Mouse (Mus musculus) induced T-regulatory cell, adult 2 months (primary cell): Measurements from ENCODE around the gene Vcp.

ENCODE experiments used
- DNase-seq: peaks from one replicate; pipeline ENCODE4 v3.0.0-alpha.2; 2012; ENCODE audit warnings: low read depth

The Vcp gene

DNA sequence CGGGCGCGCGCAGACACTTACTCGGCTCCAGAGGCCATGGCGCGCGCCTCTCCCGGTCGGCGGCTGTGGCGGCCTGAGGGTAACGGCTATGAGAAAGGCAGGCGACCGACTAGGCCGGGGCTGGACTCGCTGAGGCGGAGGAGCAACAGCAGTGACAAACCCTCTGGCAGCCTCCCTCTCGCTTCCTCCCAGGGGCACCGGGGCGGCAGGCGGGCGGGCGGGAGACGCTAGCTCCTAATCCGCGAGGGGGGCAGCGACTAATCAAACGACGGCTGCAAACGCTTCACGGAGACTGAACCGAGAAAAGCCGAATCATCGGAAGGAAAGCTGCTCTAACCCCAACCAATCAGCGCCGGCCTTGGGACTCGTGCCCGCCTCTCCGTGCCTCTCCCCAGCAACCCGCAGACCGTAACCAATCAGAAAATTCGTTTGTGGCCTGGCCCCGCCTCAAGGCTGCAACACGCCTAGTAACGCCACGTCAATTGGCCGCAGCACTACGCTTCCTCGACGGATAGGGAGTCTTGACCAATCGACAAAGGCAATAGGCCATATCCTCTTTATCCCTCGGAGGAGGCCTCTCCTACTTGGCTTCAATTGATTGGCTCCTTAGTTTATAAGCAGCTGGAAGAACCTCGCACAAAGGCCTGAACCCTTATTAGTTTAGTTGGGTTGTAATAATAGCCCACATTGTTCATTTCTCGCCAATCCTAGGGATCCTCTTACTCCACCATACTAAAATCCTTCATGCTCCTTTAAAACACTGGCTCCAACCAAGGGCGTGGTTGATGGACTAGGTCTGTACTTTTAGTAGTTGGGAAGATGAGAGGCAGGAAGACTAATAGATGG, at the start of gene Vcp:
TSS of gene Vcp (minus strand) at position 367 of the 846 bp plus-strand sequence.
- peak; percentile 99 for DNase-seq

DNA sequence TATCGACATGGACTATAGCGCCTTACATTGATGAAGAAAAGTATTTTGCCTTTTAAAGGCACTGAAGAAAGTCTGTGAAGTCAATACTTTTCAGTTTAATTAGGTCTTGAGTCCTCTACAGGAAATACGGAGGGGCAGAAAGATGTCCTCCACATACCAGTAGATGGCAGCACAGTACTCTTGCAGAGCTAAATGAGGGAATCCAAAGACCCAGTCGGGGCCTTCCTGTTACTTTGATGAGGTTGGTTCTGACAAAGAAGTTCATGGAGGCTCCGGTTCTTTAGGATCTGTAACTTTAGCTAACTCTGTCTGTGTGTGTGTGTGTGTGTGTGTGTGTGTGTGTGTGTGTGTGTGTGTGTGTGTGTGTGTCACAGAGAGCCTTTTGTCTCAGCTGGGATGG, 46.9 kb upstream of the Vcp start:
- DNase-seq, result peak; percentile 91

DNA sequence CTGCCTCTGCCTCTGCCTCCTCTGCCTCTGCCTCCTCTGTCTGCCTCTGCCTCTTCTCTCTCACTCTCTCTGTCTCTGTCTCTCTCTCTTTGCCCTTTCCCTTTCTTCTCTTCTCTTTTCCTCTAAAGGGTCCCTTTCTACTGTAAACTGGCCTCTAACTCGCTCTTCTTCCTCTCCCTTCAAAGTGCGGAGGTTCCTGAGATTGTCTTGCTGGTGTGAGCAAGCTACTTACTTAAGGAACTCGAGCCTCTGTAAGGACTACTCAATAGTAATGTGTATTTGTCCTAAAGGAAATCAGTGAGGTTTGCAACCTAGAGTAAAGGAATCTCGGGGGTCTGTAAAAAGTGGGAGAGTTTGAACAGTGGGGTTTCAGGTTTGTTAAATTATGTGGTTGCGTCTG, 46.3 kb upstream of the Vcp start:
- no peak for DNase-seq

DNA sequence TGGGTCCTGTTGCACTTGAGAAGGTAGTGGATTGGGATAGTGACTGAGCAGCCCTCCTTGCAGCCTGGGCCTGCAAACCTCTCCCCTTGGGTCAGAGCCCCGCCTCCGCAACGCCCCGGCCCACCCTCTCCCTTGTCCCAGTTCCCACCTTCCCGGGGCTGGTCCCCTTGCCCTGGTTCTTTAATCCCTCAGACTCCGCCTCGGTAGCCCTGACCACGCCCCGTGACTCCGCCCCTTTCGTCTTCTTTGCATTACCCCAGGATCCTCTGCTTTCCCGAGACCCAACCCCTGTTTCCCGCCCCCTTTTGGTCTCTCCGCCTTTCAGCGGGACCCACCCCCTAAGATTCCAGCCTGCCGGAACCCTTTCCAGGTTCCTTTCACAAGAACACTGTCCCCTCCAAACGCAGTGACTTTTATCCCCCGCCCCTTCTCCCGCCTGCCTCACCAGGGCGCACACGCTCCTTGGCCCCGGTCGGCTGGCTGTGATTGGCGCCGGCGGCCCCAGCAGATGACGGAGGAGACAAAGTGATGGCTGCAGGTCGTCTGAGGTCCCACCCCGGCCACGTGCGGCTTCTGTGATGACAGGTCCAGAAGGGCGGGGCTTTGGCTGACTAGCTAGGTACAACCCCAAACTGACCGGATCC, 45.5 kb upstream of the Vcp start, which contains the start of gene Fam214b:
TSS of gene Fam214b (minus strand) at position 562 of the 644 bp plus-strand sequence.
- peak; percentile 96 for DNase-seq

DNA sequence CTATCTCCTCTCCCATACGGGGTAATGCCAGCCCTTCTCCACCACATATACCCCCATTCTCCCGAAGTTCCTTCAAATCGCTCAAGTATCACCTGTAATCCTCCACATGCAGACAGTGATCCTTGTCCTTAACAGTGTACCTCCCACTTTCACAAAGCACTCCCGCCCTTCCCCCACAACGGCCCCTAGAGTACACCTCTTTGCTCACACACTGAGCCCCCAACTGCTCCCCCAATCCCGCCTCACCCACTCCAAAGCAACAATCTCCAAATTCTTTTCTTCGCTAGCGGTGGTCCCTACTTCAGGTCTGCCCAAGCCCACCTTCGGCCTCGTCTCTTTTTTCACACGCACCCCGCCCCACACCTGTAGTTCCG, 45.0 kb upstream of the Vcp start:
- no peak for DNase-seq

DNA sequence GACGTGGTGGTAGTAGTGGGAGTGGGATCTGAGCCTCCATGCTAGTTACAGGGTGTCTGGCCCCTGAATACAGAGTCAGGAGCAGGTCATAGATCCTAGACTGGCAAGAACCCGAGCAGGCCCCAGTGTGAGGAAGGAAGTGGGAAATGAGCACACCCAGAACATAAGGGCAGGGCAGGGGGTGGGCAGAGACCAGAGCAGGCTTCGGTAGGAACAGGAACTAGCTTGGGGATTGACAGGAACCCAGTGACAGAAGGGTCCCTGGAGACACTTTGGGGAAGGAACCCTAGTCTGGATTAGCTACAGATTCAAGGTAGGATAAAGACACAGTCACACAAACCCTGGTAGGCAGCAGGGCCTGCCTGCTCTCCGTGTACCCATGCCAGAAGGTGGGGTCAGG, 44.4 kb upstream of the Vcp start:
- DNase-seq, result peak; percentile 55

GRCm38 (mm10) chr4:43043644-43044357, 43.5 kb upstream of the Vcp start:
- peak; percentile 91 for DNase-seq

- no peak for DNase-seq
Measured at GRCm38 (mm10) chr4:43040881-43041547, 40.7 kb upstream of the Vcp start.

GRCm38 (mm10) chr4:43040114-43040572, 39.8 kb upstream of the Vcp start:
- peak; percentile 96 for DNase-seq

- DNase-seq, result no peak
Measured at GRCm38 (mm10) chr4:43039609-43040008, 39.3 kb upstream of the Vcp start.

DNA sequence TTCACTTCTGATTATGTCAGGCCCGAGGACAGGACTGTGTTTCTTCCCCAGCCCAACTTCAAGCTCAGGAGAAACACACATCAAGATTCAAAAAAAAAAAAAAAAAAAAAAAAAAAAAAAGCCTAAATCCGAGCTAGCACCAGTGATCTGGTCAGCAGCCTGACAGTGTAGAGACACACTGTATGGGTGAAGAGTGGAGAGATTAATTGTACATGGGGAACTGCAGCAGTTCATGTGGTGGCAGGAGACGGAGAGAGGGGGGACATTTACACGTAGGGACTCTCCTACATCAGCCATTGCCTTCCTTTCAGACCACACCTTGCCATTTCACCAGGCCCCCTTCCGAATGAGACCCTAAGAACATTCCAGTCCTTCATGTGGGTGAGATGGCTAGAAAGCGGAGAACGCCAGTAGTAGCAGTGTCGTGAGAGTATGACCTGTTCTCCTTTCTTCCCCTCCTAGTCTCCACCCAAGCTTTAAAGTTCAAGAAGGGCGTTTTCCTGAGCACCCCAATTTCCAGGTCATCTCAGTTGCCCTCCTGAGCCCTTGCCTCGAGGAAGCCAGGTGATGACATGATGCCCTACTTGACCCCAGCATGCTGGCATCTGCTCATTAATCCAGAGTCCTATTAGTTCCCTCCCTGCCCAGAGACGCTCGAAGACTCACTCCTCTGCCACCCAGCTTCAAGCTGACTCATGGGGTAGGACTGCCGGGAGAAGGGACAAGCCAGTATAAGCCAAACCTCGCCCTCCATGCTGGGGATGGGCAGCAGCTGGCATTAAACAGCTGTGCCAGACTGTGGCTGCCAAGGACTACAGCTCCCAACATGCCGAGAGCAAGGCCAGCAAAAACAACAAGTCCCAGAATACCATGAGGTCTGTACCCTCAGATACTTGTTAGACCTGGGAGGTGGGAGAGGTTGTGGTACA, 38.5 kb upstream of the Vcp start:
- no peak for DNase-seq

GRCm38 (mm10) chr4:43037860-43038566, 37.7 kb upstream of the Vcp start:
- no peak for DNase-seq

DNA sequence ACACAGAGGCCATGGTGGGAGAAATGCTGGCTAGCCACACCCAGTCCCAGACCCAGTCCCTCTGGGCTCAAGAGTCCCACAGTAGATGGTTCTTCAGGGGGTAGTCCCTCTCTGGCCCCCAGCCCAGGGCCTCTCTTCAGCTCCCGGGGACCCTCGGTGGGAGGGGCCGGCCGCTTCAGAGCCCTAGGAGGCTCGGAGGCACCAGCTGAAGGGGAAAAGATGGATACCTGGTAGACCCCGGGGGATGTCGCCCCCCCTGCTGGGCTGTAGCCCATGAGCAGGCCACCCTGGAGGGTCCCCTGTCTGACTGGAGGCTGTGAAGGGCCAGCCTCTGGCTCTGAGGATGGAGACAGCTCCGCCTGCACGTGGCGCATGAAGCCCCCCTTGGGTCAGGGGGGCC, 36.0 kb upstream of the Vcp start:
- DNase-seq, result no peak

GRCm38 (mm10) chr4:43035851-43036250, 35.5 kb upstream of the Vcp start:
- no peak for DNase-seq

DNA sequence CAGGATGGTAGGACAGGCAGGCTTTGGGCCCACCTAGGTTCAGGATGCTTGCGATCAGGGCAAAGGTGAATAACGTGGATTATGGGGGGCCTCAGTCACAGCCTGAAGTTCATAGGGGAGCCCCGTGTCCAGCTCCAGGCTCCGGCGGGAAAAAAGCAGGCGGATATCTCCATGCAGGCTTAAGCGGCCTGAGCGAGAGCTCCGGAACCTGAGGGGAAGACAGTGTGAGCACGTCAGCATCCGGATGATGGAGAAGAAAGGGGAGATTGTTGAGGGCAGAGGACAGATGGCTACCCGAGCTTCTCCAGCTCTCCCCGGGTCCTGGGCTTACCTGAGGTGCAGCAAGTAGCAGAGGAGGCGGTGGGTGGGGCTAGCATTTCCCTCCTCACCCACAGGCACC, 33.2 kb upstream of the Vcp start:
- DNase-seq, result no peak

DNA sequence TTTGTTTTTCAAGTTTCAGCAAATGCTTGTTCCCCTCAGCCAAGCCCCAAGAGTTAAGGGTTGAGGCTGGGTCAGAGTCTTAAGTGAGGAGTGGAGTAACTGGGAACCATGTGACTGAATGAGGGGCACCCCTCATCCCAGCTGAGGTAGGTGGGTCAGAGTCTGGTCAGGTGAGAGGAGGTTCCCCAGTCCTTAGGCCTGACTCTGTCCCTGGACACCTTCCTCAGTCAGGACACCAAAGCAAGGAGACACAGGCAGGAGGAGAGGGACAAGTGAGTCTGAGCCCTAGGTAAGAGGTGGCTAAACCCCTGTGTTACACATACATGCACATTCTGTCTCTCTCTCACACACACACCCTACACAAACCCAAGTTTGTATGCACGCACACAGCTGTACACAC, 32.2 kb upstream of the Vcp start:
- no peak for DNase-seq

DNA sequence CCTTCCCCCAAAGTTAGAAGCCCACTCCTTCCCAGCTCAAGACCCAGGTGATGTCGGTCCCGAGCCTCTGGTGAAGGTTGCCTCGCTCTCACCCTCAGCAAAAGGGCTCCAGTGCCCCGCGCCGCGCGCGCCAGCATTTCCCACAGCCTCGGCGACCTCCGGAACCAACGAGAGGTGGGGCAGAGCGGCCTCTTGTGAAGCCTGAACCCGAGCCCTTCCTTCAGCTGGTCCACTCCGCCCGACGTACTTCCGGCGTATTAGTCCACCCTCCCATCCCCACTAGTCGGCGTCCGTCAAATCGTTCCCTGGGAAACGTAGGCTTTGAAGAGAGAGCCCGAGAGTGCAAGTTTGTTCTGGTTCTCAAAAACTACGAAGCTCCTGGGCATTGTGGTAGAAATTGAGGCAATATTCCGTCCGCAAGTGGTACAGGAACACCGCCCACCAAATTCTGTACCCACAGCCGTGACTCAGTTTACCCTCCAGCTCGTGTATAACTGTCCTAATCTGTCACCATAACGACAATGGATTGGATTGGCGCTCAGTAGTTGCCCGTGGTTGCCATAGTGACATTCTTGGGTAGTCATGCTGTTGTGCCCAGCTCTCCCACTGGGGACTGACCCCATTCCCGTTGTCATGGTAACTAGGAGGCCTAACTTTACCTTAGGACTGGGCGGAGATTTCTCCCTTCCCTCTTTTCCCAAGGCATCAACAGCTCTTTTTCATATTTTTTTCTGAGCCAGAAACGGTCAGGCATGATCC, 31.1 kb upstream of the Vcp start, which contains the start of gene Stoml2:
TSS of gene Stoml2 (minus strand) at position 474 of the 759 bp plus-strand sequence.
- DNase-seq, result peak; percentile 92

GRCm38 (mm10) chr4:43030780-43031230, 30.5 kb upstream of the Vcp start:
- no peak for DNase-seq

DNA sequence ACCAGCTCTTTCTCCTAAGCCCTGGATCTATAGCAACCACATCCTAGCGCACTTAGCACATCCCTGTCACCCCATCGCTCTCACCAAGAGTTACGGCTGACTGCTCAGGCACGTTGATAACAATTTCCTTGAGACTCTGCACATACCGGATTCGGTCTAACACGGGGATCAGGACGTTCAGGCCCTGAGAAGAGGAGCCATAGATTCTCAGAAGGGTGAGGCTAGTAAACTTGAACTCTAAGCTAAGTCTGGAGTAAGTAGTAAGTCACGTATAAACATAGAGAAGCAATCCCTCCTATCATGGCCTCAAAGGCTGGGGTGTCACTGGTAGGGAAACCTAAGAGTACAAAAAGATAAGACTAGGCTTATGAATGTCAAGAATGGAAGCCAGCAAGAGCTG, 30.0 kb upstream of the Vcp start:
- DNase-seq, result no peak
